Mouse (Mus musculus) C2C12 (cell line): ENCODE measurements at regions not wholly inside any gene's neighbourhood (a gene's known extent, or its start where the extent isn't known, plus 50 kb on each side); places are given as distances from the start of the nearest gene placed in this dataset.

ENCODE experiments used
- CEBPB ChIP-seq: IDR thresholded peaks from one replicate; pipeline ENCODE4 v1.6.1; 2011; ENCODE audit warnings: low read depth, mild to moderate bottlenecking, control low read depth, moderate library complexity
- CTCF ChIP-seq: IDR thresholded peaks from one replicate; pipeline ENCODE4 v1.5.1; 2011; ENCODE audit not compliant: control insufficient read depth, insufficient read depth, insufficient read length
- MAX ChIP-seq: IDR thresholded peaks from one replicate; pipeline ENCODE4 v1.6.1; 2011; ENCODE audit warnings: mild to moderate bottlenecking, control low read depth
- MYOD1 ChIP-seq: IDR thresholded peaks from one replicate; pipeline ENCODE4 v1.6.1; 2011; ENCODE audit warnings: low read depth; ENCODE audit not compliant: control insufficient read depth, insufficient read length
- MYOG ChIP-seq: IDR thresholded peaks from one replicate; pipeline ENCODE4 v1.6.1; 2011; ENCODE audit not compliant: control insufficient read depth, insufficient read length; ENCODE audit errors: extremely low read depth
- USF1 ChIP-seq: IDR thresholded peaks from one replicate; pipeline ENCODE4 v1.6.1; 2011; ENCODE audit warnings: low read depth, mild to moderate bottlenecking, control low read depth, moderate library complexity

- TF ChIP-seq MYOG (no peak), CTCF (no peak), MAX (no peak), USF1 (no peak), CEBPB (no peak), MYOD1 (no peak)
These were observed 348.9 kb downstream of the Dmrt2 start for GRCm38 (mm10) chr19:26021141-26021540.
